16 mouse cellular contexts compared by ENCODE assay signal in the genomic region with DNA sequence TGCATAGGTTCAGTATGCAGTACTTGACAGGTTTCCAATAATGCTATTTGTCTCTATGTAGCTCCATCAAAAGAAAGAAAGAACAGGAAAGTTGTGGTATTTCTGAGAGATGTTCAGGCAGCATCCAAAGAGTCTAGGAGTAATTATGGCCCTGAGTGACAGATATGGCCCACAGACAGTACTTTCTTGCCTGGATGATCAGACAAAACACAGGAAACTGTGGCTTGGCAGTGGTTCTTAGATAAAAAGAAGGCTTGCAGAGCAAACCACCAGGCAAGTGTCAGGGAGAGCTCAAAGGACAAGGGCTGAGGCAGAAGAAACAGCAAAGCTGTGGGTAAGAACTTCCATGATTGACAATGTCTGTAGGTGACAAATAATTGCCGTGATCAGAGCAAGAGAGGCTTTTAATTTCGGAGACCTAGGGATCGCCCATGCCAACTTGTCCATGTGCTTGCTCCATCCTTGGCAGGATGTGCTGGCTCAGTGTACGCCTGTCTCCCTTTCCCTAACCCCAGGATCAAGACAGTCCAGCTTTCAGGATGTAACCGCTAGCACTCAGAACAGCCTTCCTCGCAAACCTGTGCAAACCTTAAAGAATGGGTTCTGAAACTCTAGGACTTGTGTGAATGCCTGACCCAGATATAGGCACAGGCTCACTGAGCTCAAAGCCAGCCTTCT. TPM values are rescaled to one million over a fixed set of nuclear protein-coding genes. Genes with fewer than 3 reads are reported as not detected.
DNase-seq lines count a peak whose midpoint lies in the region; ATAC-seq and TF ChIP-seq lines count a peak whose summit lies in the region.
"Had no signal": no experiment of that assay in that cellular context is flagged by ENCODE, and none has a peak within 500 bp of the region (broad histone marks: within the 10 kb centered on the region; RNA-seq: fewer than 3 reads in every experiment).

No protein-coding gene starts in this region.

- no peak overlapping the region for H3K4me3 ChIP-seq in liver, postnatal 0 days (ENCODE audit: low read depth, low read length)
- H3K4me3 ChIP-seq in liver, embryonic 11.5 days (ENCODE audit: low read depth, low read length) = no peak overlapping the region
- H3K4me3 ChIP-seq: limb, embryonic 13.5 days; lung, embryonic 15.5 days; midbrain, embryonic 13.5 days; neural tube, embryonic 12.5 days had no signal

- intact Hi-C loops in left cerebral cortex, postnatal 4 days (cut with DNase I) = no loop called here

- no peak for TF ChIP-seq EP300 in liver, postnatal 0 days (IDR thresholded peaks at IDR 0.05; ENCODE audit: low read depth)

- H3K27ac ChIP-seq in liver, postnatal 0 days (ENCODE audit: low read depth) = no peak overlapping the region
- H3K27ac ChIP-seq in liver, embryonic 11.5 days (ENCODE audit: low read depth, low read length) = no peak overlapping the region
- H3K27ac ChIP-seq: limb, embryonic 13.5 days; lung, embryonic 15.5 days; midbrain, embryonic 13.5 days; neural tube, embryonic 12.5 days had no signal

- no peak overlapping the region for H3K4me2 ChIP-seq in liver, postnatal 0 days (ENCODE audit: low read depth, low read length)
- no peak overlapping the region for H3K4me2 ChIP-seq in liver, embryonic 11.5 days
- H3K4me2 ChIP-seq: limb, embryonic 13.5 days; lung, embryonic 15.5 days; midbrain, embryonic 13.5 days; neural tube, embryonic 12.5 days had no signal

- H3K36me3 ChIP-seq in liver, postnatal 0 days (replicated peaks; ENCODE audit: insufficient read depth, low read length) = no peaks in the 10 kb centered on the region
- no peaks in the 10 kb centered on the region for H3K36me3 ChIP-seq in liver, embryonic 11.5 days (ENCODE audit: control insufficient read depth, insufficient read depth, low read length)
- H3K36me3 ChIP-seq: limb, embryonic 13.5 days; lung, embryonic 15.5 days; midbrain, embryonic 13.5 days; neural tube, embryonic 12.5 days had no signal

- peak; percentile 42 for DNase-seq in adrenal gland, postnatal 10 days
- DNase-seq in adrenal gland, adult 8-10 months = no peak
- DNase-seq in liver, postnatal 0 days = no peak
- no peak for DNase-seq in liver, embryonic 11.5 days (ENCODE audit: low spot score)
- peak; percentile 15 for DNase-seq in cerebellum, adult 11 months
- DNase-seq in gastrocnemius, postnatal 4 days (ENCODE audit: low spot score in 2 of 2) = no peak
- DNase-seq in left cerebral cortex, postnatal 4 days = no peak
- DNase-seq: forebrain, postnatal 0 days had no signal

- H3K9ac ChIP-seq in liver, postnatal 0 days (replicated peaks) = no peak overlapping the region
- no peak overlapping the region for H3K9ac ChIP-seq in liver, embryonic 11.5 days (ENCODE audit: low read depth, low read length)
- H3K9ac ChIP-seq: forebrain, postnatal 0 days; limb, embryonic 13.5 days; lung, embryonic 15.5 days; midbrain, embryonic 13.5 days; neural tube, embryonic 12.5 days had no signal

- no peaks in the 10 kb centered on the region for H3K27me3 ChIP-seq in liver, postnatal 0 days (ENCODE audit: insufficient read depth, low read length)
- H3K27me3 ChIP-seq in liver, embryonic 11.5 days (replicated peaks; ENCODE audit: control insufficient read depth, insufficient read depth, low read length) = no peaks in the 10 kb centered on the region
- H3K27me3 ChIP-seq: limb, embryonic 13.5 days; lung, embryonic 15.5 days; midbrain, embryonic 13.5 days; neural tube, embryonic 12.5 days had no signal

- no peaks in the 10 kb centered on the region for H3K9me3 ChIP-seq in liver, postnatal 0 days (ENCODE audit: low read length)
- H3K9me3 ChIP-seq in liver, embryonic 11.5 days (ENCODE audit: control insufficient read depth, low read length) = no peaks in the 10 kb centered on the region
- H3K9me3 ChIP-seq: limb, embryonic 13.5 days; lung, embryonic 15.5 days; midbrain, embryonic 13.5 days; neural tube, embryonic 12.5 days had no signal

- 61% methylated on average over 6 of the region's 6 CpGs for WGBS in liver, postnatal 0 days (ENCODE audit: insufficient replicate concordance)
- 74% methylated on average over 6 of the region's 6 CpGs for WGBS in liver, embryonic 11.5 days

- no peak for TF ChIP-seq CTCF in liver, postnatal 0 days (IDR thresholded peaks at IDR 0.05; ENCODE audit: low read depth)

- H3K4me1 ChIP-seq in liver, postnatal 0 days (ENCODE audit: insufficient read depth) = no peaks in the 10 kb centered on the region
- no peaks in the 10 kb centered on the region; the same call in 1 of the 2 replicates for H3K4me1 ChIP-seq in liver, embryonic 11.5 days (replicated peaks; ENCODE audit: control insufficient read depth, insufficient read depth, low read length)
- H3K4me1 ChIP-seq: neural tube, embryonic 12.5 days had no signal

- peak; percentile 15; the same call in 1 of the 2 replicates for ATAC-seq in liver, postnatal 0 days
- no peak for ATAC-seq in liver, embryonic 11.5 days (replicated peaks; ENCODE audit: low FRiP score)
- ATAC-seq in common myeloid progenitor, adult 5-6 weeks (replicated peaks; ENCODE audit: low read depth, poor library complexity, severe bottlenecking) = peak; percentile 87
- ATAC-seq: activated CD4-positive, CD25-positive, alpha-beta regulatory T cell, adult 4 months; forebrain, postnatal 0 days; inflammation-experienced regulatory T-cells, adult 6 months; midbrain, embryonic 13.5 days had no signal

RNA-seq across cellular contexts. Expression of a gene that starts 35.1 kb away (rescaled TPM):
- 10 to 100 TPM; 60.3 to 67.6 TPM for total RNA-seq in adrenal gland, postnatal 10 days (2021)
- 10 to 100 TPM; 73.4 to 82.7 (median 78.7) TPM for total RNA-seq in adrenal gland, adult 8-10 months (2022)
- polyA plus RNA-seq in liver, postnatal 0 days (2015; fragmentation: Nextera tagmentation; extraction: Ambion mirVana) = 1.4 and 2.1 TPM in 2 replicates
- polyA plus RNA-seq in liver, embryonic 11.5 days (2014; fragmentation: Nextera tagmentation; extraction: Ambion mirVana) = 6.7 and 7.4 TPM in 2 replicates
- total RNA-seq in common myeloid progenitor, adult 5-6 weeks (2017) = not detected in 2 replicates
- 100 to 1,000 TPM; 155 to 175 TPM for total RNA-seq in gastrocnemius, postnatal 4 days (2021)
- total RNA-seq in left cerebral cortex, postnatal 4 days (2021) = 10 to 100 TPM; 19.8 to 23.1 TPM
- total RNA-seq: MEL had no signal

Comparison
In these comparisons a context has a peak if more than half of its experiments do, and no peak if none do; other contexts are left out.
1. DNase-seq: peak in adrenal gland, postnatal 10 days (single experiment) and cerebellum, adult 11 months (single experiment); none in adrenal gland, adult 8-10 months (single experiment), liver, postnatal 0 days (single experiment), liver, embryonic 11.5 days (single experiment), gastrocnemius, postnatal 4 days (0 of 2) and left cerebral cortex, postnatal 4 days (single experiment).
2. RNA of a gene that starts 35.1 kb away (total RNA-seq): 155 to 175 TPM in gastrocnemius, postnatal 4 days, 73.4 to 82.7 TPM in adrenal gland, adult 8-10 months, 60.3 to 67.6 TPM in adrenal gland, postnatal 10 days and 19.8 to 23.1 TPM in left cerebral cortex, postnatal 4 days; not detected in common myeloid progenitor, adult 5-6 weeks; every median in the first group is over 10 times any median in the second.